Mouse (Mus musculus): ENCODE measurements around the gene Prss42. TPM values are rescaled to one million over a fixed set of nuclear protein-coding genes. Genes with fewer than 3 reads are reported as not detected.

Gene Prss42
- polyA plus RNA-seq, 1 experiment from 2014 or later, result not detected

DNA sequence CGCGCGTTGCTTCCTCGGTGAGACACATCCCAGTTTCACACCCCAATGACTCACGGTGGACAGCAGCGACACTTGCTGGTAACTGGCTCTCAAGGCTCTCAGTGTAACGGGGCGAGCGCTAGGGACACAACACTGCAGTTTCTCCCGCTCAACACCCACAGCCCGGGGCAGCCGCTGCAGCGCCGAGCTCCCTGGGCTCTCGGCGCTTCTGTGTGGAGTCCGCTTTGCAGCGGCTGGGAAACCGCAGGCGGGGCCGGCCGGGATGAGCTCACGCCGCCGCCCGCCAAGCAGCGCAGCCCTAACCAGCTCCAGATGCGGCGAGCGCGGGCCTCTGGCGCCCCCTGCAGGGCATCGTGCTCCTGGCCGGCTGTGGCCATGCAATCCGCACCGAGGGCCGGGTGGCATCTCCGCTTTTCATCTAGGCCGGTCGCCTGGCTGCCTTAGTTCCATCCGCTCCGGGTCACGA, 16.7 kb upstream of the Prss42 start:
- H3K9ac ChIP-seq (replicated peaks; ENCODE audit: low read depth, low read length), result peak overlapping the region; percentile 70
- ATAC-seq (ENCODE audit: low read depth), result peak; percentile 97
- peak overlapping the region; percentile 44 for H3K4me3 ChIP-seq (ENCODE audit: low read depth, low read length)
- under 1% methylated on average over 43 of the region's 43 CpGs for WGBS
- no peaks in the 10 kb centered on the region for H3K9me3 ChIP-seq (ENCODE audit: control insufficient read depth, low read length)
- no peaks in the 10 kb centered on the region for H3K36me3 ChIP-seq (ENCODE audit: control insufficient read depth, insufficient read depth, low read length)
- no peaks in the 10 kb centered on the region; the same call in 1 of the 2 replicates for H3K4me1 ChIP-seq (ENCODE audit: control insufficient read depth, insufficient read depth, low read length)
- H3K4me2 ChIP-seq (ENCODE audit: low read depth, low read length), result peak overlapping the region; percentile 70
- H3K27ac ChIP-seq (ENCODE audit: low read depth, low read length), result peak overlapping the region; percentile 74
- H3K27me3 ChIP-seq (ENCODE audit: control insufficient read depth, insufficient read depth, low read length), result no peaks in the 10 kb centered on the region

DNA sequence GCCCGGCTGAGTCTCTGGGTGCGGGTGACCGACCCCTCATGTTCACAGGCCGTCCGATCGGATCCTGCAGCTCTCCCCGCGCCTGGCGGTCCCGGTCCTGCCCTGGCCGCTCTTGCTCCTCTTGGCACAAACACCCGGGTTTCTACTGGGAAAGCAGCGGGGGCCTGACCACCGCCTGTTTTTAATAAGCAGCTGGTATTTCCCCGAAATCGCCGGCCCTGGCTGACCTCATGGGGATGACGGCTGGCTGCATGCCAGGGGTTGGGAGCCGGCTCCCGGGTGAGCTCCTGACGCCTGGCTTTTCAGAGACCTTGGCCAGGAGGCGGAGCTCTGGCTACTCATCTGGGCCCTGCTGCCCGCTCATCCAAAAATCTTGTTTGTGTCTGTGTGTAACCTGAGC, 16.2 kb upstream of the Prss42 start:
- Histone ChIP-seq H3K27me3 (ENCODE audit: control insufficient read depth, insufficient read depth, low read length) (no peaks in the 10 kb centered on the region), H3K4me3 (ENCODE audit: low read depth, low read length) (peak overlapping the region; percentile 44), H3K9ac (replicated peaks; ENCODE audit: low read depth, low read length) (peak overlapping the region; percentile 70), H3K4me1 (ENCODE audit: control insufficient read depth, insufficient read depth, low read length) (no peaks in the 10 kb centered on the region; the same call in 1 of the 2 replicates), H3K27ac (ENCODE audit: low read depth, low read length) (peak overlapping the region; percentile 74), H3K4me2 (ENCODE audit: low read depth, low read length) (peak overlapping the region; percentile 70), H3K9me3 (ENCODE audit: control insufficient read depth, low read length) (no peaks in the 10 kb centered on the region), H3K36me3 (ENCODE audit: control insufficient read depth, insufficient read depth, low read length) (no peaks in the 10 kb centered on the region)
- under 1% methylated on average over 23 of the region's 23 CpGs for WGBS
- ATAC-seq (ENCODE audit: low read depth), result peak; percentile 73

DNA sequence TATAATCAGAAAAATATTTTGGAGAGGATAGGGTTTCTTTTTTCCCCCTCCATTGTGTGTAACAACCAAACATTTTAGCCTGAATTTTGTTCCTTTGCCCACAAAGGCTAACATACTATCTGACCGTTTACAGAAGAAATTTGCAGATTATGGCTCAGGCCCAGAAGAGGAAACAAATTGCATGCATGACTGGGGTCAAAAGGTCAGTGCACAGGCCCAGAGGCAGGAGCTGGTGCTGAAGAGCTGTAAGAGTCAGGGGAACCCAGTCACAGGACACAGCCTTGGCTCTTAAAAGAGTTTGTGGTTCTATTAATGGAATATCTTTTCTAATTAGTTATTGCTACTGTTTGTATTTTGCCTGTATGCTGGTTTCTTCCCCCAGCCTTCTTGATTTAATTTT, 14.4 kb upstream of the Prss42 start:
- Histone ChIP-seq H3K27me3 (ENCODE audit: control insufficient read depth, insufficient read depth, low read length) (no peaks in the 10 kb centered on the region), H3K4me3 (ENCODE audit: low read depth, low read length) (no peak overlapping the region), H3K4me2 (ENCODE audit: low read depth, low read length) (no peak overlapping the region), H3K4me1 (ENCODE audit: control insufficient read depth, insufficient read depth, low read length) (no peaks in the 10 kb centered on the region; the same call in 1 of the 2 replicates), H3K27ac (ENCODE audit: low read depth, low read length) (no peak overlapping the region), H3K9ac (replicated peaks; ENCODE audit: low read depth, low read length) (no peak overlapping the region), H3K9me3 (ENCODE audit: control insufficient read depth, low read length) (no peaks in the 10 kb centered on the region), H3K36me3 (ENCODE audit: control insufficient read depth, insufficient read depth, low read length) (no peaks in the 10 kb centered on the region)
- no peak for ATAC-seq (ENCODE audit: low read depth)
- WGBS, result 36% methylated on average over 1 of the region's 1 CpGs

DNA sequence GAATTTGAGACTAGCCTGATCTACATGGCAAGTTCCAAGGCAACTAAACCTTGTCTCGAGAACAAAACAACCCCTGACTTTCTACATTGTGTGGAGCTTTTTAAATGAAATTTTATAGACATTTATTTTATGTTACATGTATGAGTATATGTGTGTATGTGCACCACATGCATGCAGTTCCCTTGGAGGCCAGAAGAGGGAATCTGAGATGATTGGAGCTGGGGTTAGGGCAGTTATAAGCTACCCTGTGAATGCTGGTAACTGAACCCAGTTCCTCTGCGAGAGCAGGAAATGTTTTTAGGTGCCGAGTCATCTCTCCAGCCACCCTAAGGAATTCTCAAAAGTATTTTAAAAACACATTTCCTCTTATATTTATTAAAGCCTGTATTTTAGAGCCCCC, 9.8 kb upstream of the Prss42 start:
- whole genome bisulfite sequencing, result 89% methylated on average over 3 of the region's 3 CpGs
- no peak overlapping the region for H3K27ac ChIP-seq (ENCODE audit: low read depth, low read length)
- H3K9ac ChIP-seq (replicated peaks; ENCODE audit: low read depth, low read length), result no peak overlapping the region

DNA sequence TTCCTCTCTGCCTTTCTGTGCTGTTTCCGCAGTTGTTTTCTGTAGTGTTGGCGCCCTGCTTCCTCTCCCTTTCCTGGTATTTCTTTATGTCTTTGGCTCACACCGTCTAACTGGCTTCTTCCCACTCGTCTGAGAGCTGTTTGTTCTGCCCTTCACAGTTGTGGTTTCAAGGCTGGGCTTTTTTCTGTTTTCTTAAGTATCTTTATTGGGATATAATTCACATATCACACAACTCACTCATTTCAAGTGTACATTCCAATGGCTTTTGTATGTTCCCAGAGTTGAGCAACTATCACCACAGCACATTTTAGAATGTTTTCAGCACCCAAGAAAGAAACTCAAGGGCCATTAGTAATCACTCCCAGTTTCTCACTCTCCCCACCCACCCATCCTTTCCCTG, 7.5 kb upstream of the Prss42 start:
- no peaks in the 10 kb centered on the region for H3K36me3 ChIP-seq (ENCODE audit: control insufficient read depth, insufficient read depth, low read length)
- WGBS, result 75% methylated on average over 4 of the region's 4 CpGs
- no peaks in the 10 kb centered on the region for H3K9me3 ChIP-seq (ENCODE audit: control insufficient read depth, low read length)
- H3K27me3 ChIP-seq (ENCODE audit: control insufficient read depth, insufficient read depth, low read length), result no peaks in the 10 kb centered on the region
- no peak overlapping the region for H3K9ac ChIP-seq (replicated peaks; ENCODE audit: low read depth, low read length)
- no peak overlapping the region for H3K4me2 ChIP-seq (ENCODE audit: low read depth, low read length)
- H3K4me3 ChIP-seq (ENCODE audit: low read depth, low read length), result no peak overlapping the region
- no peak overlapping the region for H3K27ac ChIP-seq (ENCODE audit: low read depth, low read length)
- ATAC-seq (ENCODE audit: low read depth), result no peak
- H3K4me1 ChIP-seq (ENCODE audit: control insufficient read depth, insufficient read depth, low read length), result no peaks in the 10 kb centered on the region

More for the DNA sequence above, 9.8 kb upstream of the Prss42 start:
- ATAC-seq (ENCODE audit: low read depth), result no peak
- H3K36me3 ChIP-seq (ENCODE audit: control insufficient read depth, insufficient read depth, low read length), result no peaks in the 10 kb centered on the region
- H3K4me1 ChIP-seq (ENCODE audit: control insufficient read depth, insufficient read depth, low read length), result no peaks in the 10 kb centered on the region
- no peaks in the 10 kb centered on the region for H3K27me3 ChIP-seq (ENCODE audit: control insufficient read depth, insufficient read depth, low read length)
- H3K9me3 ChIP-seq (ENCODE audit: control insufficient read depth, low read length), result no peaks in the 10 kb centered on the region
- no peak overlapping the region for H3K4me2 ChIP-seq (ENCODE audit: low read depth, low read length)
- H3K4me3 ChIP-seq (ENCODE audit: low read depth, low read length), result no peak overlapping the region

DNA sequence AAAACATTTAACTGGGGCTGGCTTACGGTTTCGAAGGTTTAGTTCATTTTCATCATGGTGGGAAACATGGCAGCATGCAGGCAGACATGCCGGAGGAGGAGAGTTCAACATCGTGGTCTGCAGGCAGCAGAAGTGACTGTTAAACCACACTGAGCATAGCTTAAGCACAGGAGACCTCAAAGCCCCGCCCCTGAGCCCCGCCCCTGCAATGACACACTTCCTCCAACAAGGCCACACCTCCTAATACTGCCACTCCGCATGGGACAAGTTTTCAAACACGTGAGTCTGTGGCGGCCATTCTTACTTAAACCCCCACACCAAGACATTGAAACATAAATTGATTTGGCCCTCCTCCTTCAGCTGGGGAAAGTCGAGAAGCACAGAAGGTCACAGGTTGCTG, 953 bp upstream of the Prss42 start:
- no peaks in the 10 kb centered on the region for H3K27me3 ChIP-seq (ENCODE audit: control insufficient read depth, insufficient read depth, low read length)
- no peak overlapping the region for H3K27ac ChIP-seq (ENCODE audit: low read depth, low read length)
- no peaks in the 10 kb centered on the region for H3K36me3 ChIP-seq (ENCODE audit: control insufficient read depth, insufficient read depth, low read length)
- H3K9me3 ChIP-seq (ENCODE audit: control insufficient read depth, low read length), result no peaks in the 10 kb centered on the region
- no peak overlapping the region for H3K4me3 ChIP-seq (ENCODE audit: low read depth, low read length)
- H3K9ac ChIP-seq (replicated peaks; ENCODE audit: low read depth, low read length), result no peak overlapping the region
- WGBS, result 87% methylated on average over 10 of the region's 10 CpGs
- no peak for ATAC-seq (ENCODE audit: low read depth)
- no peaks in the 10 kb centered on the region for H3K4me1 ChIP-seq (ENCODE audit: control insufficient read depth, insufficient read depth, low read length)
- no peak overlapping the region for H3K4me2 ChIP-seq (ENCODE audit: low read depth, low read length)

DNA sequence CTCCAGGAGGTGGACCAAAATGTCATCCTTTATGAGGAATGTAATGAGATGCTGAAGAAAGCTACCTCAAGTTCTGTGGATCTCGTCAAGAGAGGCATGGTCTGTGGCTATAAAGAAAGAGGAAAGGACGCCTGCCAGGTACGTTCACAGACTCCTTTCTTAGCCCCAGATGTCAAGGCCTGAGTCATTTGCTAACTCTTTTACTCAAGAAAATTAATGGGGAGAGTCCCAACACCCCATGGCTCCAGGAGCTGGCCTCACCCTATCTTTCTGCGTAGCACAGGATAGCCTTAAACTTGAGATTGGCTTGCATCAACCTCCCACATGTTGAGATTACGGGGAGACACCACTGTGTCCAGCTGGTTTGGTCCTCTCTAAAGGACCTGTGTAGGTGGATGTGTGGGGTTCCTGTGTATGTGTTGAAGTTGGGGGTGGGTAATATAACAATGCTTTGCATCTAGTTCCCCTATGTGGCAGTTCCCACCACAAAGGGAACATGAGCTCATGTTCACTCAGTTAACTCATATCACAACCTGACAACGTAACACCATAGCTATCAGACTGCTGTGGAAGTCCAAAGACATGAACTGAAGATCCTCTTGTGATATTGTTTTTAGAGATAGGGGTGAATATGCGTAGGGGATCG, 3.0 kb downstream of the Prss42 start:
- Histone ChIP-seq H3K9me3 (ENCODE audit: control insufficient read depth, low read length) (no peaks in the 10 kb centered on the region), H3K9ac (replicated peaks; ENCODE audit: low read depth, low read length) (no peak overlapping the region), H3K4me2 (ENCODE audit: low read depth, low read length) (no peak overlapping the region), H3K36me3 (ENCODE audit: control insufficient read depth, insufficient read depth, low read length) (no peaks in the 10 kb centered on the region), H3K4me1 (ENCODE audit: control insufficient read depth, insufficient read depth, low read length) (no peaks in the 10 kb centered on the region), H3K27ac (ENCODE audit: low read depth, low read length) (no peak overlapping the region), H3K4me3 (ENCODE audit: low read depth, low read length) (no peak overlapping the region), H3K27me3 (ENCODE audit: control insufficient read depth, insufficient read depth, low read length) (no peaks in the 10 kb centered on the region)
- ATAC-seq (ENCODE audit: low read depth), result no peak
- 90% methylated on average over 8 of the region's 8 CpGs for WGBS

DNA sequence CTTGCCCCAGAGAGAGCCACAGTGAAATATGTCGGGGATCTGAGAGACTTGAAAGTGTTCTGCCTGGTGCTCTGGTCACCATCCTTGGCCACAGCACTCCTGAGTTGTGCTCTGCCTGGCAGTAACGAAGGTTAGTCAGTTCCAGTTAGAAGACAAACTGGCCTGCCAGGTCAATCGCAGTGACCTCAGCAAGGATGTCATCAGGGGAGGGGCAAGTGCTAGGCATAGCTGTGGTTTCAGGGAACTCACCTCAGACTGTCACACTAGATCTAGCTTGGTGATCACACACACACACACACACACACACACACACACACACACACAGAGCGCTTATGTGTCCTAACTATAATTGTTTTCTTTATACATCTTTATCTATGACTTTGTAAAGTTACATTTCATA, 5.3 kb downstream of the Prss42 start:
- WGBS, result 75% methylated on average over 4 of the region's 4 CpGs
- no peak overlapping the region for H3K4me2 ChIP-seq (ENCODE audit: low read depth, low read length)
- H3K4me1 ChIP-seq (ENCODE audit: control insufficient read depth, insufficient read depth, low read length), result no peaks in the 10 kb centered on the region
- no peak overlapping the region for H3K9ac ChIP-seq (replicated peaks; ENCODE audit: low read depth, low read length)
- H3K36me3 ChIP-seq (ENCODE audit: control insufficient read depth, insufficient read depth, low read length), result no peaks in the 10 kb centered on the region
- H3K9me3 ChIP-seq (ENCODE audit: control insufficient read depth, low read length), result no peaks in the 10 kb centered on the region
- no peak for ATAC-seq (ENCODE audit: low read depth)
- H3K27ac ChIP-seq (ENCODE audit: low read depth, low read length), result no peak overlapping the region
- H3K4me3 ChIP-seq (ENCODE audit: low read depth, low read length), result no peak overlapping the region
- no peaks in the 10 kb centered on the region for H3K27me3 ChIP-seq (ENCODE audit: control insufficient read depth, insufficient read depth, low read length)

DNA sequence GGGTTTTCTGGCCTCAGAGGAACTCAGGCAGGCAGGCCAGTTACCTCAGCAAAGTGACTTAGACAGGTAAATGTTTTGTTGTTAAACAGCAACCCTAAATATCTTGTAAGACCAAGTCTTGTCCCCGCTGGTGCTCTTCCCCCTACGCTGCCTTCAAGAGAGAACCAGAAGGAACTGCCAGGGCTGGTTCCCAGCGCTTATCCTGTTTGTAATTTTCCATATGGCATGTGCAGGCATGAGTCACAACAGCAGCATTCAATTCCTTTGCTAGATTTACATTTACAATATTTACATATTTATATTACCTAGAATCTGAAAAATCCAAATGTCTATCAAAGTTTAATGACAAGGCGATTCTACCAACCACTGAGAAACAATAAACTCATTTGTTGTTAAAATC, 12.1 kb downstream of the Prss42 start:
- no peak overlapping the region for H3K4me3 ChIP-seq (ENCODE audit: low read depth, low read length)
- WGBS, result 91% methylated on average over 4 of the region's 4 CpGs
- H3K36me3 ChIP-seq (ENCODE audit: control insufficient read depth, insufficient read depth, low read length), result no peaks in the 10 kb centered on the region
- no peaks in the 10 kb centered on the region for H3K27me3 ChIP-seq (ENCODE audit: control insufficient read depth, insufficient read depth, low read length)
- H3K4me2 ChIP-seq (ENCODE audit: low read depth, low read length), result no peak overlapping the region
- H3K9me3 ChIP-seq (ENCODE audit: control insufficient read depth, low read length), result no peaks in the 10 kb centered on the region
- H3K4me1 ChIP-seq (ENCODE audit: control insufficient read depth, insufficient read depth, low read length), result no peaks in the 10 kb centered on the region
- no peak overlapping the region for H3K27ac ChIP-seq (ENCODE audit: low read depth, low read length)
- no peak overlapping the region for H3K9ac ChIP-seq (replicated peaks; ENCODE audit: low read depth, low read length)
- ATAC-seq (ENCODE audit: low read depth), result no peak
